Mouse (Mus musculus) ES-E14 (cell line): ENCODE data around the gene Snrnp70. TPM values are rescaled to one million over a fixed set of nuclear protein-coding genes. Genes with fewer than 3 reads are reported as not detected.
A peak's percentile ranks its signal among the peaks of the same experiment; 100 is the strongest.
"Not testable (repeated sequence)": the region's sequence is repeated elsewhere in the genome, so short reads cannot be mapped to it uniquely, and the experiment has no call there.

Experiments
- DNase-seq: peaks from one replicate; pipeline ENCODE4 v3.0.0-alpha.2; 2013; ENCODE audit warnings: low read depth, low spot score
- H3K27ac ChIP-seq: 2 replicates; pipeline ENCODE4 v1.5.1; 2012; ENCODE audit warnings: low read depth, mild to moderate bottlenecking, low read length, moderate library complexity, mixed read lengths; ENCODE audit not compliant: poor library complexity, insufficient read depth, severe bottlenecking
- H3K36me3 ChIP-seq: 2 replicates; pipeline ENCODE4 v1.6.1; 2012; ENCODE audit warnings: mild to moderate bottlenecking, low read length, moderate library complexity, mixed read lengths; ENCODE audit not compliant: control insufficient read depth, poor library complexity, insufficient read depth, severe bottlenecking
- H3K4me1 ChIP-seq, 2 experiments: fragments of 150-350 bp in 1 of 2; sonication (generic) in 1 of 2; 2 replicates each; pipeline ENCODE4 v1.6.1; 2012; ENCODE audit warnings: low read length in 2 of 2, mild to moderate bottlenecking in 1 of 2, mixed read lengths in 1 of 2; ENCODE audit not compliant: control insufficient read depth in 2 of 2, insufficient read depth in 2 of 2, poor library complexity in 1 of 2
- H3K4me3 ChIP-seq, 2 experiments: fragments of 150-350 bp in 1 of 2; sonication (generic) in 1 of 2; 2 replicates each; pipeline ENCODE4 v1.5.1; 2012; ENCODE audit warnings: low read length in 2 of 2, low read depth in 1 of 2, mild to moderate bottlenecking in 1 of 2, mixed read lengths in 1 of 2; ENCODE audit not compliant: insufficient read depth in 1 of 2, poor library complexity in 1 of 2, severe bottlenecking in 1 of 2
- H3K9ac ChIP-seq: 2 replicates; pipeline ENCODE4 v1.6.1; 2012; ENCODE audit warnings: low read depth, mild to moderate bottlenecking, low read length, mixed read lengths; ENCODE audit not compliant: poor library complexity, insufficient read depth, severe bottlenecking
- H3K9me3 ChIP-seq: fragments of 150-350 bp; sonication (generic); 2 replicates; pipeline ENCODE4 v1.6.1; 2012; ENCODE audit warnings: low read depth, mild to moderate bottlenecking, low read length; ENCODE audit not compliant: control insufficient read depth, insufficient read depth
- CHD2 ChIP-seq: IDR thresholded peaks from 2 replicates; pipeline ENCODE4 v1.6.1; 2014; ENCODE audit warnings: mild to moderate bottlenecking, low read depth, low read length, inconsistent platforms
- HCFC1 ChIP-seq: IDR thresholded peaks from 2 replicates; pipeline ENCODE4 v1.6.1; 2012; ENCODE audit warnings: low read length, inconsistent platforms, borderline replicate concordance; ENCODE audit not compliant: insufficient read depth
- MAFK ChIP-seq: IDR thresholded peaks from 2 replicates; pipeline ENCODE4 v1.6.1; 2014; ENCODE audit warnings: mild to moderate bottlenecking, low read depth, low read length, inconsistent platforms; ENCODE audit not compliant: insufficient read depth
- ZC3H11A ChIP-seq: IDR thresholded peaks from 2 replicates; pipeline ENCODE4 v1.6.1; 2012; ENCODE audit warnings: low read depth, mild to moderate bottlenecking, inconsistent platforms, low read length, borderline replicate concordance
- ZNF384 ChIP-seq: IDR thresholded peaks from 2 replicates; pipeline ENCODE4 v1.6.1; 2012; ENCODE audit warnings: low read depth, low read length, inconsistent platforms
- in situ Hi-C, 2 experiments: fragments of 600-800 bp; cut with MboI; formaldehyde crosslinking; loops; one replicate each; pipeline ENCODE4 v1.15.1; 2025; ENCODE audit warnings: low sequenced_read_pairs in 2 of 2, inconsistent platforms in 1 of 2; ENCODE audit not compliant: unreplicated experiment in 2 of 2
- total RNA-seq: library from RNA; depleted of rRNA; stranded (reverse); fragments of 300-350 nt; gene quantifications from 2 replicates; pipeline ENCODE4 v1.2.3, GENCODE M21; 2012

Snrnp70 gene
- total RNA-seq, 1 experiment, result 303 TPM

GRCm38 (mm10) chr7:45361243-45361804 is 34.2 kb downstream of the Snrnp70 start:
- no peak for TF ChIP-seq ZC3H11A
- no peak for TF ChIP-seq HCFC1
- no peak for TF ChIP-seq MAFK
- no peak for TF ChIP-seq CHD2
- no peak for TF ChIP-seq ZNF384
- H3K9ac ChIP-seq, result peak overlapping the region; percentile 76
- H3K4me3 ChIP-seq, result peak overlapping the region; percentile 76 to 87
- in situ Hi-C loops, result no loop called here
- H3K4me1 ChIP-seq, result peaks cover 3 to 10% of the 10 kb centered on the region in 2 experiments; a peak in 3 of 4 replicates
- H3K27ac ChIP-seq, result no peak overlapping the region
- no peaks in the 10 kb centered on the region; the same call in 1 of the 2 replicates for H3K36me3 ChIP-seq
- DNase-seq, result peak; percentile 100
- no peaks in the 10 kb centered on the region for H3K9me3 ChIP-seq

DNA sequence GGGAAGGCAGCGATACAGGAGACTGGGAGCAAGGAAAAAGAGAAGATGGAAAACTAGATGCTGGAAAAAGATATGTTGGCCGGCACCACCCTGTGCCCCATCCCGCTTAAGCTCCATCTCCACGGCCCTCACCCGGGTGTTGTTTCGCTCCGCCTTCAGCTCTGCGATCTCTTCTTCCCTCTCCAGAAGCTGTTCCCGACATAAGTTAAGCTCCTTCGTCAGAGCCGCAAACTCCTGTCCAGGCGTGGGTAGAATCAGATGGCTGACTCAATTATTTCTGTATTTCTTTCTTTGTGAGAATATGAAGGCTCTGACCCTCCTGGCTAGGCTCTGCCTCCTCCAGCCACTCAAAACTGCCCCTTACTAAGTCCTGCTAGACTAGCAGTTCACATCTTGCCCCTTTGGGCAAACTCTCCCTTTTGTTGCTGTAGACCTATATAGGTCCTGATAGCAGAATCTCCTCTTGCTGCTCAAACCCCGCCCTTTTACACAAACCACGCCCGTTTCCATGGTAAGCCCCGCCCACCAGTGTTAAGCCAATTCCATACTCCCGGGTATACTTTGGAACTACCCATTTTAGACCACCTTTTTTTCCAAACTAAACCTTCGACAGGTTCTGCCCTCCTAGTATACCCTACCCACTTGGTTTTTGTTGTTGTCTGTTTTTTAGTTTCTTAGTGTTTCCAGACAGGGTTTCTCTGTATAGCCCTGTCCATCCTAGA is 35.0 kb downstream of the Snrnp70 start:
- peak overlapping the region in 1 of 2 experiments; percentile 51; a peak in 3 of 4 replicates for H3K4me3 ChIP-seq

DNA sequence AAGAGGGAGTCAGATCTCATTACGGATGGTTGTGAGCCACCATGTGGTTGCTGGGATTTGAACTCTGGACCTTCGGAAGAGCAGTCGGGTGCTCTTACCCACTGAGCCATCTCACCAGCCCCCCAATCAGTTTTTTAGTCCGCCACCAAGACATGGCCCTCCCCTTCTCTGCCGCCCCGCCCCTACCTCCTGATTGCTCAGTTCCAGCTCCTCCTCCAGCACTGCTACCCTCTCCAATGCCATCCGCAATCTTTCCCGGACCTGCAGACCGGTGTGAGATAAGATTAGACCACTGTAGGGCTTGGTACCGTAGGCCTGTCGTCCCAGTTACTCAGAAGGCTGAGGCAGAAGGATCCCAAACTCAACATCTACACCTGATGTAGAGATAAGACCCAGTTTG is 36.5 kb downstream of the Snrnp70 start:
- H3K36me3 ChIP-seq, in situ Hi-C loops, H3K9ac ChIP-seq, DNase-seq, H3K27ac ChIP-seq, H3K9me3 ChIP-seq: not testable (repeated sequence)
- peaks cover 3 to 18% of the 10 kb centered on the region in 2 experiments; a peak in 3 of 4 replicates for H3K4me1 ChIP-seq
- peak overlapping the region in 1 of 2 experiments; percentile 51; a peak in 2 of 4 replicates for H3K4me3 ChIP-seq

More for the DNA sequence above, 35.0 kb downstream of the Snrnp70 start:
- DNase-seq, result no peak
- H3K36me3 ChIP-seq, result no peaks in the 10 kb centered on the region; the same call in 1 of the 2 replicates
- in situ Hi-C loops, result no loop called here
- no peak overlapping the region for H3K9ac ChIP-seq
- no peak overlapping the region for H3K27ac ChIP-seq
- no peak for TF ChIP-seq CHD2
- no peak for TF ChIP-seq ZNF384
- TF ChIP-seq MAFK, result no peak
- no peak for TF ChIP-seq ZC3H11A
- no peak for TF ChIP-seq HCFC1
- peaks cover 3 to 9% of the 10 kb centered on the region in 2 experiments; a peak in 3 of 4 replicates for H3K4me1 ChIP-seq
- H3K9me3 ChIP-seq, result no peaks in the 10 kb centered on the region

DNA sequence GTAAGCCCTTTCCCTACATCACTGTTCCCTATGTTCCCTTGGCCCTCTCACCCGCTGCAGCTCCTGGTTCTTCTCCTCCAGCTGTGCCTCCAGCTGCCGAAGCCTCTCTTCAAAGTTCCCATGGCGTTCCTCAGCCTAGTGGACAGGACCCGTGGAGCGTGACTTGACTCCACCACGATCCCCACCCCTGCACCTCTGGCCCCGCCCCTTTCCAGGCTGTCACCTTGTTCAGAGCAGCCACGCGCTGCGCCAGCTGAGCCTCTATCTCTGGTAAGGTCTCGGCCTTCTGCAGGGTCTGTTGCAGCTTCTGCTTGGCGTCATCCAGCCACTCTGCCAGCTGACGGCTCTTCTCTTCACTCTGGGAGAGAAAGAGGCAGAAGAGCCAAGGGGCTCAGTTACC is 39.5 kb downstream of the Snrnp70 start:
- H3K4me1 ChIP-seq, result peaks cover 3 to 14% of the 10 kb centered on the region in 2 experiments; a peak in 2 of 4 replicates
- DNase-seq, result no peak
- peaks cover 2% of the 10 kb centered on the region; the same call in 1 of the 2 replicates for H3K36me3 ChIP-seq
- H3K9me3 ChIP-seq, result no peaks in the 10 kb centered on the region
- H3K27ac ChIP-seq, result no peak overlapping the region
- no peak for TF ChIP-seq MAFK
- TF ChIP-seq ZC3H11A, result no peak
- TF ChIP-seq HCFC1, result no peak
- TF ChIP-seq ZNF384, result no peak
- TF ChIP-seq CHD2, result no peak
- no peak overlapping the region for H3K4me3 ChIP-seq
- in situ Hi-C loops, result no loop called here
- H3K9ac ChIP-seq, result no peak overlapping the region
